Mouse (Mus musculus): ENCODE data around the gene Sdccag8.

Gene Sdccag8

GRCm38 (mm10) chr1:176877756-176878155, 63.3 kb downstream of the Sdccag8 start:
- peak; percentile 68 for DNase-seq (ENCODE audit: low read depth, low spot score)

GRCm38 (mm10) chr1:176879005-176879404, 64.5 kb downstream of the Sdccag8 start:
- DNase-seq (ENCODE audit: low read depth, low spot score): peak; percentile 43

GRCm38 (mm10) chr1:176879614-176880013, 65.2 kb downstream of the Sdccag8 start:
- DNase-seq (ENCODE audit: low read depth, low spot score): no peak

- DNase-seq (ENCODE audit: low read depth, low spot score): no peak
Observed at GRCm38 (mm10) chr1:176880101-176880500, 65.6 kb downstream of the Sdccag8 start.

GRCm38 (mm10) chr1:176880943-176881342, 66.5 kb downstream of the Sdccag8 start:
- DNase-seq (ENCODE audit: low read depth, low spot score): no peak

- no peak for DNase-seq (ENCODE audit: low read depth, low spot score)
Observed at GRCm38 (mm10) chr1:176885207-176885933, 70.9 kb downstream of the Sdccag8 start.

GRCm38 (mm10) chr1:176886002-176886401, 71.5 kb downstream of the Sdccag8 start:
- no peak for DNase-seq (ENCODE audit: low read depth, low spot score)

GRCm38 (mm10) chr1:176903741-176904140, 89.3 kb downstream of the Sdccag8 start:
- no peak for DNase-seq (ENCODE audit: low read depth, low spot score)

GRCm38 (mm10) chr1:176915946-176916345, 101.5 kb downstream of the Sdccag8 start:
- no peak for DNase-seq (ENCODE audit: low read depth, low spot score)

GRCm38 (mm10) chr1:176919486-176919885, 105.0 kb downstream of the Sdccag8 start:
- no peak for DNase-seq (ENCODE audit: low read depth, low spot score)

- DNase-seq (ENCODE audit: low read depth, low spot score): no peak
Observed at GRCm38 (mm10) chr1:176922842-176923241, 108.4 kb downstream of the Sdccag8 start.

GRCm38 (mm10) chr1:176926009-176926408, 111.5 kb downstream of the Sdccag8 start:
- no peak for DNase-seq (ENCODE audit: low read depth, low spot score)

- DNase-seq (ENCODE audit: low read depth, low spot score): no peak
Observed at GRCm38 (mm10) chr1:176927312-176927711, 112.9 kb downstream of the Sdccag8 start.

GRCm38 (mm10) chr1:176929710-176930109, 115.2 kb downstream of the Sdccag8 start:
- no peak for DNase-seq (ENCODE audit: low read depth, low spot score)

GRCm38 (mm10) chr1:176930574-176930973, 116.1 kb downstream of the Sdccag8 start:
- DNase-seq (ENCODE audit: low read depth, low spot score): no peak

- no peak for DNase-seq (ENCODE audit: low read depth, low spot score)
Observed at GRCm38 (mm10) chr1:176930981-176931500, 116.6 kb downstream of the Sdccag8 start.

GRCm38 (mm10) chr1:176931511-176931910, 117.1 kb downstream of the Sdccag8 start:
- no peak for DNase-seq (ENCODE audit: low read depth, low spot score)

GRCm38 (mm10) chr1:176932320-176932950, 118.0 kb downstream of the Sdccag8 start:
- no peak for DNase-seq (ENCODE audit: low read depth, low spot score)

GRCm38 (mm10) chr1:176933319-176933718, 118.9 kb downstream of the Sdccag8 start:
- DNase-seq (ENCODE audit: low read depth, low spot score): no peak

GRCm38 (mm10) chr1:176934043-176934762, 119.7 kb downstream of the Sdccag8 start:
- no peak for DNase-seq (ENCODE audit: low read depth, low spot score)

GRCm38 (mm10) chr1:176939901-176940341, 125.5 kb downstream of the Sdccag8 start:
- DNase-seq (ENCODE audit: low read depth, low spot score): no peak

All from A20 (cell line).